Mouse (Mus musculus): ENCODE data around the gene Slc25a27.
A peak's percentile ranks its signal among the peaks of the same experiment; 100 is the strongest.

Slc25a27 gene

GRCm38 (mm10) chr17:43646925-43647324 lies 20.1 kb downstream of the Slc25a27 start:
- no peak for DNase-seq (ENCODE audit: low spot score)

GRCm38 (mm10) chr17:43645136-43645535 lies 21.9 kb downstream of the Slc25a27 start:
- DNase-seq (ENCODE audit: low spot score) = no peak

GRCm38 (mm10) chr17:43644375-43644774 lies 22.6 kb downstream of the Slc25a27 start:
- DNase-seq (ENCODE audit: low spot score) = no peak

GRCm38 (mm10) chr17:43643191-43643590 lies 23.8 kb downstream of the Slc25a27 start:
- no peak for DNase-seq (ENCODE audit: low spot score)

GRCm38 (mm10) chr17:43640825-43641224 lies 26.2 kb downstream of the Slc25a27 start:
- no peak for DNase-seq (ENCODE audit: low spot score)

GRCm38 (mm10) chr17:43637146-43637545 lies 29.9 kb downstream of the Slc25a27 start:
- no peak for DNase-seq (ENCODE audit: low spot score)

- DNase-seq (ENCODE audit: low spot score) = no peak
Measured at GRCm38 (mm10) chr17:43630427-43630760, 36.6 kb downstream of the Slc25a27 start.

- peak; percentile 15 for DNase-seq (ENCODE audit: low spot score)
Measured at GRCm38 (mm10) chr17:43629496-43630426, 37.3 kb downstream of the Slc25a27 start, which contains the start of gene Tdrd6. Tdrd6 (minus strand) TSS chr17:43630299.

GRCm38 (mm10) chr17:43629026-43629495 lies 38.0 kb downstream of the Slc25a27 start:
- DNase-seq (ENCODE audit: low spot score) = no peak

- no peak for DNase-seq (ENCODE audit: low spot score)
Measured at GRCm38 (mm10) chr17:43628246-43628645, 38.8 kb downstream of the Slc25a27 start.

- no peak for DNase-seq (ENCODE audit: low spot score)
Measured at GRCm38 (mm10) chr17:43622076-43622475, 44.9 kb downstream of the Slc25a27 start.

GRCm38 (mm10) chr17:43619156-43619555 lies 47.9 kb downstream of the Slc25a27 start:
- no peak for DNase-seq (ENCODE audit: low spot score)

GRCm38 (mm10) chr17:43612221-43612620 lies 54.8 kb downstream of the Slc25a27 start:
- no peak for DNase-seq (ENCODE audit: low spot score)

GRCm38 (mm10) chr17:43611586-43611985 lies 55.4 kb downstream of the Slc25a27 start:
- DNase-seq (ENCODE audit: low spot score) = peak; percentile 30

- DNase-seq (ENCODE audit: low spot score) = peak; percentile 67
Measured at GRCm38 (mm10) chr17:43606704-43607103, 60.3 kb downstream of the Slc25a27 start.

GRCm38 (mm10) chr17:43598706-43599105 lies 68.3 kb downstream of the Slc25a27 start:
- no peak for DNase-seq (ENCODE audit: low spot score)

- no peak for DNase-seq (ENCODE audit: low spot score)
Measured at GRCm38 (mm10) chr17:43597742-43598141, 69.3 kb downstream of the Slc25a27 start.

GRCm38 (mm10) chr17:43592296-43593291 lies 74.4 kb downstream of the Slc25a27 start:
- DNase-seq (ENCODE audit: low spot score) = no peak

Data from ovary, postnatal 36 days (tissue).